Mouse (Mus musculus): ENCODE data around the gene Casp7.

The Casp7 gene

DNA sequence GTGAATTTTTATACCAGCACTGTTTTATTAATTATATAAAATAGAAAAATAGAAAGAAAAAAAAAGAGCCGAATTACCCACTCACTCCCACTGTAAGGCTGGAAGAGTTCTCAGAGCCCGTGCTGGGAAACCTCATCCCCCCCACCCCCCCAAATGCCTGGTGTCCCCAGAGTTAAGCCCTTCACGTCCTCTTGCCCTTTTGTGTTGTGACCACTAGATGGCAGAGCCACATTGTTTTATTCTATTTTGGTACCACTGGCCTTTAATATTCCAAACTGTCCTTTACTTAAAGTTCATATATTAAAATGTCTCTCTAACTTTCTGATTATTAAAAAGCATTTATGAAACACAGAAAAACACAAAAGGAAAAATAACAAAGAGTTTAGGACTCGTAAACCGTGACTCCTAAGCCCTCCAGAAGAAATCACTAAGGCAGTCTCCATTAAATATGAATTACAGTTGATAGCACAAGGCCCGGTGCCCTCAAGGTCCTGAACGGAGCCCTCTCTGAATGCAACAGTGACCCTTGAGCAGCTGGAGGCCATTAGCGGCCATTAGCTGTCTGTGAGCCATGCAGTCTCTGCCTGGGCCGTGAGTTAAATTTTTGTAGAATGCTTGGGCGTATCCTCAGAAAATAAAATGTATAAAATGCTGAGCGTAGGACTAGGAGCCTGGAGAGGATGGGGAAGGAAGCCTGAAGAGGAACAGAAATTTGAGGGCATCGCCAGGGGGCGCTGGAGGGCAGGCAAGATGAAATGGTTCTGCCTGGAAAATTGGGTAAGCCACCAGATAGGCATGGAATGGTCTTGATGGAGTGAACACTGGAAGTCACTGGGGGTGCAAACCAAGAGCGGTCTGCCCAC lies 25.8 kb downstream of the Casp7 start:
- peak; percentile 26 for DNase-seq (ENCODE audit: extremely low read depth, low read depth)

DNA sequence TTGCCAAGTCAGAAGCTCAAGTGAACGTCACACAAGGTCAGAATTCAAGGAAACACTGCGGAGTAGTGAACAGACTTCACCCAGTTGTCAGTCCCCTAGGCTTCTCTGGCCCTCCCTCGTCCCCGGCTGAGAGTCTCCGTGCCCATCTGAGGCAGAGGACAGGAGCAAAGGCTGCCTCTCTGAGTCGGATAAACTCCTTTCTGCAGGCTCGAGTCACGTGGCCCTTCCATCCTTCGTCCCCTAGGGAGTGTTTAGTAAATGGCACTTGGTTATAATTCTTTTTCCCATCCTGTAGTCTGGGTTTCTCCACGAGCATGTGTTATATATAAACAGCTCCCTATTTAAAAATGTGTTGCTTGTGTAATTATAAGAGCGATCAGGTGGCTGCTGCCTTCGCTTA lies 26.4 kb downstream of the Casp7 start:
- DNase-seq (ENCODE audit: extremely low read depth, low read depth): no peak

- DNase-seq (ENCODE audit: extremely low read depth, low read depth): no peak
Observed at GRCm38 (mm10) chr19:56424606-56425395, 27.9 kb downstream of the Casp7 start.

- DNase-seq (ENCODE audit: extremely low read depth, low read depth): no peak
Observed at GRCm38 (mm10) chr19:56425492-56425891, 28.6 kb downstream of the Casp7 start.

- no peak for DNase-seq (ENCODE audit: extremely low read depth, low read depth)
Observed at GRCm38 (mm10) chr19:56430369-56430768, 33.4 kb downstream of the Casp7 start.

GRCm38 (mm10) chr19:56432706-56433105 lies 35.8 kb downstream of the Casp7 start:
- no peak for DNase-seq (ENCODE audit: extremely low read depth, low read depth)

GRCm38 (mm10) chr19:56433581-56433980 lies 36.7 kb downstream of the Casp7 start:
- DNase-seq (ENCODE audit: extremely low read depth, low read depth): no peak

DNA sequence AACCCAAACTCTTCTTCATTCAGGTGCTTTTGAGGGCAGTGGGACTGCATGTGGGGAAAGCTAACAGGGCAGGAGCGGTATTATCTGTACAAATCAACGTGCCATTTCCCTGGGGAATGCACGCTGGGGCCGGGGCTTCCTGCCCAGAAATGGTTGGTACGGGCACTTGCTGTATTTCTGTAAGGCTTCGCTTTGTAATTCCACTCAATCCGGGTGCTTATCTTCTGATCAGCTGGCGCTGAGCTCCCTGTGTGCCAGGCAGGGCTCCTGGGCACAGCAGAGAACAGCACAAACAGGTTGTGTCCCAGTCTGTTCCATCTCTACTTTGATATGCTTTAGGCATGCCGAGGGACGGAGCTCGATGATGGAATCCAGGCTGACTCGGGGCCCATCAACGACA lies 39.5 kb downstream of the Casp7 start:
- DNase-seq (ENCODE audit: extremely low read depth, low read depth): no peak

GRCm38 (mm10) chr19:56438357-56439071 lies 41.6 kb downstream of the Casp7 start:
- DNase-seq (ENCODE audit: extremely low read depth, low read depth): no peak

GRCm38 (mm10) chr19:56439072-56439434 lies 42.1 kb downstream of the Casp7 start:
- peak; percentile 82 for DNase-seq (ENCODE audit: extremely low read depth, low read depth)

DNA sequence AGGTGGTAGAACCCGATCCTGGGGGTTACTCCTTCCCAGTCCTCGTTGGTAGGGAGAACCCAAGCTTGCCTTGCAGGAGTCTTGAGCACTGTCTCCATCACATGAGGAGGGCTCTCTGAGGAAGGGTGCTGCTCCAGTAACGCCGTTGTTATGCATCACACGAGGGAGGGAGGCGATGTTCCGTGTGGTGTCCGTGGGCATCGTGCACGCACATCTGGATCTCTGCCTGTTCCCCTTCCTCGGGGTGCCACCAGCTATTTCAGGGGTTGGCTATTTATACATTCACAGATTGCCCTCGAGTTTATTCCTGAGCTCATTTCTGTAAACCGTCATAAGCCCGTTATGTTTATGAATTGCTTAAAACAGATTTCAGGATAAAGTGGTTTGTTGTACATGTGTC lies 46.5 kb downstream of the Casp7 start:
- no peak for DNase-seq (ENCODE audit: extremely low read depth, low read depth)

GRCm38 (mm10) chr19:56448784-56449183 lies 51.9 kb downstream of the Casp7 start:
- no peak for DNase-seq (ENCODE audit: extremely low read depth, low read depth)

- no peak for DNase-seq (ENCODE audit: extremely low read depth, low read depth)
Observed at GRCm38 (mm10) chr19:56449537-56449936, 52.6 kb downstream of the Casp7 start.

DNA sequence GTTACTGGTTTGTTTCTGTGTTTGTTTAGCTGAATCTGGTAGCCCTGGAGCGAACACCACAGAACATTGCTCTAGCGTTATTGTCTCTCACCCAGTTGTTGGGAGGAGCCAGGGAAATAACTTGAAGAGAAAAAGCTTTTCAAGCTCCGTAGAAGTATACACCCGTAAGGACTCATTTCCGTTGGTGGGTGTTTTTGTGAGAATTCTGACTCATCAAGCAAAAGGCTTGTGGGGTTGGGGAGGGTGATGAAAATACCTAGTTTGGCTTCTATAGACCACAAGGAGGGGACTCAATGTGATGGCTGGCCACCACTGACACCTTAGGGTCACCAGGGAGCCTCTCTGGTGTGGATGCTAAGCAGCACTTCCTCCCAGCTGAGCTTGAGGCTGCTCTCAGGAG lies 54.0 kb downstream of the Casp7 start:
- no peak for DNase-seq (ENCODE audit: extremely low read depth, low read depth)

DNA sequence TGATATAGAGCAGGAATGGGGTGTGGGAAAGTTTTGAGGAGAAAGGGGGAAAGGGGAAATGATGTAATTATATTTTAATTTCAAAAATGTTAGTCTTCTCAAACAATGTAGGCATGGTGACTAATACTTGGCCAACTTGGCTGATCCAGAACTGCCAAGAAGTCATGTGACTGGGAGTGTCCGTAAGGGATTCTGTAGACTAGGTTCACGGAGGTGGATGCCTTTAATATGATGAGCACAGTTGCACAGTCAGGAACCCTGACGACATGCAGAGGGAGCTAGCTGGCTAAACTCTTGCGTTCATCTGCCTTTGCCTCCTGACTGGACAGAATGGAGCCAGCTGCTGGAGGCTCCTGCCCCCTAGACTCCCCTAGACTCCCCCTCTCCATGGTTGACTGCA lies 54.9 kb downstream of the Casp7 start:
- no peak for DNase-seq (ENCODE audit: extremely low read depth, low read depth)

DNA sequence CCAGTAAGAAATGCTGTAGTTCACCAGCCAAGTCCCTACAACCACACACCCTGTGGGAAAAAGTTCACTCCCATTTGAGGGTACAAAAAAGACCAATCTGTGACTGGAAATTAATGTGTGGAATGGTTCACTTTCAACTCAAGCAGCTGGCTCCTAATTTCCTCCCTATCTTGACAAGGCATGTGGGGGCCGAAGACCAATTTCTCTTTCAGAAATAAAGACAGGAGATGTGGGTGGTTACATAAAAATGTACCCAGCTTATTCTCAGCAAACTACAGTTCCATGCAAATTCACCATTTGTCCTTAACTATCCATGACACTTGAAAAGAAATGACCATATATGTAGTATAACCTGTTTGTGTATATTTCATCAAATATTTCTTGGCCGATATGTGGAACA lies 55.5 kb downstream of the Casp7 start:
- no peak for DNase-seq (ENCODE audit: extremely low read depth, low read depth)

GRCm38 (mm10) chr19:56454862-56455261 lies 57.9 kb downstream of the Casp7 start:
- DNase-seq (ENCODE audit: extremely low read depth, low read depth): no peak

DNA sequence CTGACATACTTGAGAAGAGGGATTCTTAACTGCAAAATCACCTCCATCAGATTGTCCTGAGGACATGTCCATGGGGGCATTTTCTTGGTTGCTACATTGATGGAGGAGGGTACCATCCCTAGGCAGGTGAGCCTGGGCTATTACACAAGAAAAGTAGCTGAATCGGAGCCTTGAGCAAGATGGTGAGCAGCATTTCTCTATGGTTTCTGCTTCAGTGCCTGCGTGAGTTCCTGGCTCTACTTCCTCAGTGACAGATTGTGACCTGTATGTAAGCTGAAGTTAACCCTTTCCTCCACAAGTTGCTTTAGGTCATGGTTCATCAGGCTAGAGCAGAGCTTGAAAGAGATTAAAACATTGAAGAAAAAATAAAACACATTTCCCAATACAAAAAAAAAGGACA lies 58.4 kb downstream of the Casp7 start:
- no peak for DNase-seq (ENCODE audit: extremely low read depth, low read depth)

DNA sequence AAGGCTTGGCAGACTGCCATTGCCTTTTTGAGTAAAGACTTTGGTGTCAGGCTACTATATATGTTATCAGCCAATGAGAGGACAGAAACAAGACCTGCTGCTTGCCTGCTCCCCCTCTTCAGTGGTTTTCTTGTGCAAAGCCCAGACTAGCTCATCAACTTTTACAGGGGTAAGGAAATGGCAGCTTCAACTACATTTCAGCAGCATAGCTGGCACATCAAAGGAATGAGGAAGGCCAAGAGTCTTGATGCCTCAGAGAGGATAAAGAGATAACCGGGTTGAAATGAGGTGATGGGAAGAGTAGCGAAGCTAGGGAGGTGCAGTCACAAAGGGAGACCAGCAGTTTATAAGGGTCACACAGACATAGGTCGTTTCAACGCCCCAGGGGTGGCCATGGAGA lies 60.6 kb downstream of the Casp7 start:
- peak; percentile 52 for DNase-seq (ENCODE audit: extremely low read depth, low read depth)

DNA sequence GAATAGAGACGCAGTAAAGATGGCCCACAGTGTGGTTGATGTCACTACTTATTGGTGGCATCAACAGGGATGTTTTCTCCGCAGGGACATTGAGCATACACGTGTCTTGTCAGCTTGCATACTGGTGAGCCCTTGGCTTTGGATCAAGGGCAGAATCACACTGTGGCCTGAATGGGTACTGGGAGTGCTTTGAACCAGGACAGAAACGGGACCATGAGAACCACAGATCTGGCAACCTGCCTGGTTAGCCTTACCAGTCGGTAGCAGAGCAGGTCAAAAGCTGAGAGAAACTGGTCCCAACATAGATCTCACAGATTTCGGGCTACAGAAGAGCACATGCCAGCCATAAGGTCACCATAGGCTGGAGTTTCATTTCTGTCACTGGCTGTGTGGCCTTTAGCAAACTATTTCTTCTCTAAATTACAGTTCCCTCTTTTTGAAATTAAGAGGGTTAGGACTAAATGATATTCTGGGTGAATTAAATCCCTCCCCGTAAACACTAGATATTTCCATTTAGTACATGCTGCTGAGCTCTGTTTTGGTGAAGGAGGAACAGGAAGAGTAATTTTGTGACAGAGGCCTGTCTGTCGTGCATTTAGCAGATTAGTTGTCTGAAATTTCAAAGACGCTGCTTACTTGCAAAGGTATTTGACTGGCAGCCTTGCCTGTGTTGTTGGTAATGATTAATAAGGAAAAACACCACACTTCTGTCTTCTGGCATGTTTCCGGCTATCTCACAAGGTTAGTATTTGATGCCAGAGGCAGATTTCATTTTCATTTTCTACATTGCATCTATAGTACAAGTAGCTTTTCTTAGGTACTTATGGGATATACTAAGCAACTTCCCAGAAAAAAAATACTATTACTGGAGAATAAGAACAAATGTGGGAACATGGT lies 62.5 kb downstream of the Casp7 start:
- DNase-seq (ENCODE audit: extremely low read depth, low read depth): no peak

DNA sequence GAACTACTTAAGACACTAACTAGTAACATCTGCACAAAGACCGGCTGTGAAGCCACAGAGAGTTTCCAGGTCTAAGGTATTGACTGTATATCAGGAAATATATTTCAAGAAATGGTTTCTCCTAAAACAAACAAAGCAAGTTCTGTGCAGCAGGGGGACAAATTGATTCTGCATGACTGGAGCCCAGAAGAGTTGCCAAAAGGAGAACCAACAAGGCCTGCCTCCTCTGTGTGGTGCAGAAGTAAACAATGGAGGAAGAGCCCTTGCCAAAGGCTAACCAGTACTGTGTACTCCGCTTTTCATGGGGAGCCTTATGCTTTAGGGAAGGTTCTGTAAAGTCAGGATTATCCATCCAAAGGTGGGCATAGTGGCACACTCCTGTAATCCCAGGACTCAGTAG lies 63.3 kb downstream of the Casp7 start:
- no peak for DNase-seq (ENCODE audit: extremely low read depth, low read depth)

Data from MEL-GATA-1-ER (cell line).